Mouse (Mus musculus) hindbrain, embryonic 11.5 days (tissue): ENCODE results near the gene Banp. TPM values are rescaled to one million over a fixed set of nuclear protein-coding genes. Genes with fewer than 3 reads are reported as not detected.
A peak's percentile ranks its signal among the peaks of the same experiment; 100 is the strongest.

Source experiments
- ATAC-seq: fragments of 200-750 bp; cut with Nextera tagmentation; 2 replicates; pipeline ENCODE4 v1.8.0; 2017; ENCODE audit warnings: mild to moderate bottlenecking, moderate TSS enrichment, moderate library complexity; ENCODE audit not compliant: low FRiP score
- DNase-seq: peaks from one replicate; pipeline ENCODE4 v3.0.0-alpha.2; 2015; ENCODE audit warnings: low spot score
- H3K27ac ChIP-seq: fragments of 300-500 bp; sonication (generic); 2 replicates; pipeline ENCODE4 v1.5.1; 2014; ENCODE audit warnings: mild to moderate bottlenecking, low read depth, low read length
- H3K27me3 ChIP-seq: fragments of 300-500 bp; sonication (generic); 2 replicates; pipeline ENCODE4 v1.6.1; 2014; ENCODE audit warnings: mild to moderate bottlenecking, low read length, moderate library complexity, mixed read lengths; ENCODE audit not compliant: control insufficient read depth, insufficient read depth
- H3K36me3 ChIP-seq: fragments of 300-500 bp; sonication (generic); 2 replicates; pipeline ENCODE4 v1.6.1; 2014; ENCODE audit warnings: mild to moderate bottlenecking, low read length, moderate library complexity, mixed read lengths; ENCODE audit not compliant: control insufficient read depth, insufficient read depth
- H3K4me1 ChIP-seq: fragments of 300-500 bp; sonication (generic); replicated peaks from 2 replicates; pipeline ENCODE4 v1.6.1; 2014; ENCODE audit warnings: low read length, mixed read lengths; ENCODE audit not compliant: control insufficient read depth, insufficient read depth
- H3K4me2 ChIP-seq: fragments of 300-500 bp; sonication (generic); replicated peaks from 2 replicates; pipeline ENCODE4 v1.6.1; 2014; ENCODE audit warnings: mild to moderate bottlenecking, low read depth, low read length
- H3K4me3 ChIP-seq: fragments of 300-500 bp; sonication (generic); 2 replicates; pipeline ENCODE4 v1.5.1; 2014; ENCODE audit warnings: low read depth, low read length
- H3K9ac ChIP-seq: fragments of 300-500 bp; sonication (generic); 2 replicates; pipeline ENCODE4 v1.6.1; 2014; ENCODE audit warnings: low read depth, low read length
- H3K9me3 ChIP-seq: fragments of 300-500 bp; sonication (generic); 2 replicates; pipeline ENCODE4 v1.6.1; 2016; ENCODE audit warnings: low read length; ENCODE audit not compliant: control insufficient read depth
- WGBS: fragments of 180-500 bp; shearing (Covaris S2); extraction: QIAGEN DNeasy Blood & Tissue Kit; methylation state at CpG from one replicate; pipeline ENCODE4 v1.1.7; 2014; 5-methylcytosine and 5-hydroxymethylcytosine counted together
- polyA plus RNA-seq: library from polyadenylated mRNA; unstranded; fragments of >200 nt; fragmentation: Nextera tagmentation; extraction: Ambion mirVana; gene quantifications from 2 replicates; pipeline ENCODE4 v1.2.1, GENCODE M21; 2014

Gene Banp
- polyA plus RNA-seq, 1 experiment from 2014 or later, result 51.8 TPM

DNA sequence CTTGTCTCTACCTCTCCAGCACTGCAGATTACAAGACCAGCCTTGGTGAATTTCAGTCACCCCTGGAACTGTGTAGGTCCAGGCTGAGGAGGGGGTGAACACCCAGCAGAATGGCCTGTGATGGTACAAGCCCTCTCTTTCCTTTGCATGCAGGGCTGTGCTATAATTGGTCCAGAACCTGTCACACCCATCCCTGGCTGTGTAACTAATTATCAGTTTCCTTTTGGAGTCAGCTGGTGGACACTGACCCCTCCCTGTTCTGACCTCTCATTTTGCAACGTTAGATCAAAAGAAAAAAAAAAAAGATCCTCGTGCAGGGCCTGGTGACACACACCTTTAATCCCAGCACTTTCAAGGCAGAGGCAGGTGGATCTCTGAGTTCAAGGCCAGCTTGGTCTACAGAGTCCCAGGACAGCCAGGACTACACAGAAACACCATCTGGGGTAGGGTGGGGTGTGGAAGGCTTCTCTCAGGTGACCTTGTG lies 6.5 kb upstream of the Banp start:
- Histone ChIP-seq H3K9me3 (no peaks in the 10 kb centered on the region), H3K27me3 (no peaks in the 10 kb centered on the region), H3K9ac (no peak overlapping the region), H3K4me2 (no peak overlapping the region), H3K4me1 (no peaks in the 10 kb centered on the region; the same call in 1 of the 2 replicates), H3K4me3 (no peak overlapping the region), H3K27ac (no peak overlapping the region), H3K36me3 (no peaks in the 10 kb centered on the region)
- DNase-seq, result no peak
- no peak for ATAC-seq
- WGBS, result 61% methylated on average over 2 of the region's 2 CpGs

GRCm38 (mm10) chr8:121943716-121944115 lies 5.8 kb upstream of the Banp start:
- Histone ChIP-seq H3K4me1 (no peaks in the 10 kb centered on the region; the same call in 1 of the 2 replicates), H3K9me3 (no peaks in the 10 kb centered on the region), H3K36me3 (no peaks in the 10 kb centered on the region), H3K9ac (no peak overlapping the region), H3K4me3 (no peak overlapping the region), H3K4me2 (no peak overlapping the region), H3K27ac (no peak overlapping the region), H3K27me3 (no peaks in the 10 kb centered on the region)
- ATAC-seq, result no peak
- DNase-seq, result no peak
- WGBS, result 79% methylated on average over 8 of the region's 8 CpGs

DNA sequence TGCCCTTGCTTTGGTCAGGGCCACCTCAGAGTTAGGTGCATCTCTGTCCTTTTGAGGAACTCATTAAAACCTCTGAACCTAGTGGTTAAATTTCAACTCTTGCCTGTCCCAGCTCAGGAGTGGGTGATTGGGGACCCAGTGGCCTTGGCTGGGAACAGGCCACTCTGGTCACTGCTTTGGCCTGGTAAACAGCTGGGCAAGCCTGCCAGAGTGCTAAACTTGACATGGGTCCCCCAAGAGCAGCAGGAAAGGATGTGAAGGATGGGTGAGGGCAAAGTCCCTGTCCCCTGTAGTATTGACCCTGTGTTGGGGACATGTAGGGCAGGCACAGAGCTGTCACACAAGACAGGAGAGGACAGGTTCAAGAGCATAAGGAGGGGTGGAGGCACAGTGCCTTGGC lies 4.7 kb upstream of the Banp start, which contains the start of gene Car5a:
Gene Car5a, minus strand, starts transcription at position 74 of the 400 bp plus-strand sequence.
- Histone ChIP-seq H3K27me3 (no peaks in the 10 kb centered on the region), H3K9me3 (no peaks in the 10 kb centered on the region), H3K4me1 (no peaks in the 10 kb centered on the region; the same call in 1 of the 2 replicates), H3K27ac (no peak within 1 kb of the TSS), H3K36me3 (no peaks in the 10 kb centered on the region), H3K4me2 (no peak within 1 kb of the TSS), H3K9ac (no peak within 1 kb of the TSS), H3K4me3 (no peak within 1 kb of the TSS)
- DNase-seq (no peak), ATAC-seq (no peak)

GRCm38 (mm10) chr8:121946351-121946750 lies 3.2 kb upstream of the Banp start:
- ATAC-seq, result no peak
- H3K9me3 ChIP-seq, result no peaks in the 10 kb centered on the region
- DNase-seq, result no peak
- H3K4me1 ChIP-seq, result no peaks in the 10 kb centered on the region; the same call in 1 of the 2 replicates
- H3K36me3 ChIP-seq, result no peaks in the 10 kb centered on the region
- H3K4me2 ChIP-seq, result no peak overlapping the region
- no peaks in the 10 kb centered on the region for H3K27me3 ChIP-seq
- no peak overlapping the region for H3K4me3 ChIP-seq
- 87% methylated on average over 7 of the region's 7 CpGs for WGBS
- H3K9ac ChIP-seq, result no peak overlapping the region
- H3K27ac ChIP-seq, result no peak overlapping the region

DNA sequence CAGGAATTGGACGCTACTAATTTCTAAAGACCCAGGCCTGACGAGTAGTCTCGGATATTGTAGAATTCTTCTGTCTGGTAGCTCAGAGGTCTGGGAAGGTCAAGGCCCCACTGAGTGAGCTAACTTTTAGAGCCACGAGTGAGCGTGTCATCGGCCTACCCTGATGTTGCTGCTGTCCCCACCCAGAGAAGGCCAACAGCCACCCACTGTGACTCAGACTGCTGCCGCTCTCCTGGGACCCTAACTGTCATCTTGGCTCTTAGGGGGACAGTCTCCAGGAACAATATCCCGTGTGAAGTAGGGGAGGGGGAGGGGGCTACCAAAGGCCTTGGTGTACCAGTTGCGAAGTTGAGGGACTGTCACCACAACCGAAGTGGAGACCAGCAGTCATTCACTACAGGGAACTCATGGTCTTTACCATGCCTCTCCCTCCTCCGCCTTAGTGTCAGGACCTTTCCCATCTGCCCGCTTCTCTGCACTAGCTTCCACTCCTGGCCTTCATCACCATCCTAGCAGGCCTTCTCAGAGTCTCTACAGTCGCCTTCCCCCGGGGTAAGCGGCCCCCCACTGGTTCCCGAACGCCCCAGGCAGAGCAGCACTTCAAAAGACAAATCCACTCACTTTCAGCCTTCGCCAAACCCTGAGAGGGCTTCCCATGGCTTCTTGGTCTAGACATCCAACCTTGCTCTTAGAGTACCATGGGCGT lies 2.4 kb upstream of the Banp start:
- DNase-seq (no peak), ATAC-seq (no peak)
- Histone ChIP-seq H3K36me3 (no peaks in the 10 kb centered on the region), H3K4me2 (peak overlapping the region; percentile 60), H3K9me3 (no peaks in the 10 kb centered on the region), H3K27me3 (no peaks in the 10 kb centered on the region), H3K27ac (peak overlapping the region; percentile 69), H3K9ac (peak overlapping the region; percentile 59), H3K4me3 (peak overlapping the region; percentile 28), H3K4me1 (peaks cover 2% of the 10 kb centered on the region)
- WGBS, result 28% methylated on average over 19 of the region's 19 CpGs

GRCm38 (mm10) chr8:121947753-121948141 lies 1.8 kb upstream of the Banp start:
- Histone ChIP-seq H3K4me1 (peaks cover 7% of the 10 kb centered on the region), H3K9me3 (no peaks in the 10 kb centered on the region), H3K4me3 (peak overlapping the region; percentile 28), H3K27ac (peak overlapping the region; percentile 69), H3K4me2 (peak overlapping the region; percentile 60), H3K9ac (peak overlapping the region; percentile 59), H3K27me3 (no peaks in the 10 kb centered on the region), H3K36me3 (no peaks in the 10 kb centered on the region)
- WGBS, result under 1% methylated on average over 18 of the region's 18 CpGs
- ATAC-seq (0 out of 2 replicates have a peak, but pooled peaks have one; percentile 20), DNase-seq (peak; percentile 92)

GRCm38 (mm10) chr8:121948321-121949145 lies 1.0 kb upstream of the Banp start:
- Histone ChIP-seq H3K27ac (peak overlapping the region; percentile 69; the same call in 1 of the 2 replicates), H3K9me3 (no peaks in the 10 kb centered on the region), H3K36me3 (no peaks in the 10 kb centered on the region), H3K27me3 (no peaks in the 10 kb centered on the region), H3K4me1 (peaks cover 9% of the 10 kb centered on the region), H3K4me2 (peak overlapping the region; percentile 60), H3K4me3 (peak overlapping the region; percentile 28), H3K9ac (peak overlapping the region; percentile 59; the same call in 1 of the 2 replicates)
- no peak for DNase-seq
- WGBS, result 59% methylated on average over 19 of the region's 19 CpGs
- no peak for ATAC-seq

DNA sequence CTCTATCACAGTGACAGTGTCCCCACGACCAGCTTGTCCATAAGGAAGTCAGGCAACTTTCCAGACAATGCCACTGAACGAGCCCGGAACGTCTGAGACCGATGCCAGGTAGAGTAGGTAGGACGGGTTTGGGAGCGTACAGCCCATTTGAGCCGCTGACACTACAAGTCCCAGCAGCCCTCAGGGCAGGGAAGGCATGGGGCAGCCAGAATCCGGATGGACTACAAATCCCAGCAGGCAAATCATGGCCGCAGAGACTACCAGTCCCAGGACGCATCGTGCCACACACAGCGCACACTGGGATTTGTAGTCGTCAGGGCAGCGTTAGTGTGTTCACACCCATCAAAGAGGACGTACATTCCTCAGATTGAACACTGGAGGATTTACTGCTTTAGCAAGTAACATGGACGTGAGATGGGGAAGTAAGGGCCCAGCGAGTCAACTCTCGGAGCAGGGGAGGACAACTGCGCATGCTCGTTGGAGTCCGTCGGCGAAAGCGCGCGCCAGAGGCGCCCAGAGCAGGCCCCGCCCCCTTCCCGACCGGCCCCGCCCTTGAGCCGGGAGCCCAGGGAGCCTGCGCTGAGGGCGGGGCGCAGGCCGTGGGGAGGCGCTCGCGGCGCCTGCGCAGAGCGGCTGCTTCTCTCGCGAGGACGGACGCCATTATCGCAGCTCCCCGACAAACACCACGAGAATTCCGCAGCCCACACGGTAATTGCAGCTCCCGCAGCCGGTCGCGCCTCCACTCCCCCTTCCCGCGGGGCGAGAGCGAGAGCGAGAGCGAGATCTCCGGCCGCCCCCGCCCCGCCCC lies 595 bp downstream of the Banp start:
- no peaks in the 10 kb centered on the region for H3K36me3 ChIP-seq
- H3K4me2 ChIP-seq, result peak overlapping the region; percentile 83
- H3K27me3 ChIP-seq, result no peaks in the 10 kb centered on the region
- H3K4me3 ChIP-seq, result peak overlapping the region; percentile 95
- ATAC-seq (peak; percentile 96), DNase-seq (peak; percentile 98)
- WGBS, result under 1% methylated on average over 55 of the region's 66 CpGs
- H3K9me3 ChIP-seq, result no peaks in the 10 kb centered on the region
- H3K9ac ChIP-seq, result peak overlapping the region; percentile 96
- H3K4me1 ChIP-seq, result peaks cover 9% of the 10 kb centered on the region
- H3K27ac ChIP-seq, result peak overlapping the region; percentile 93
